Mouse (Mus musculus) MN1 (cell line): ENCODE data around the gene Olfr569.

Experiments
- DNase-seq: peaks from one replicate; pipeline ENCODE4 v3.0.0-alpha.2; 2016; ENCODE audit warnings: low spot score

Olfr569 gene

DNA sequence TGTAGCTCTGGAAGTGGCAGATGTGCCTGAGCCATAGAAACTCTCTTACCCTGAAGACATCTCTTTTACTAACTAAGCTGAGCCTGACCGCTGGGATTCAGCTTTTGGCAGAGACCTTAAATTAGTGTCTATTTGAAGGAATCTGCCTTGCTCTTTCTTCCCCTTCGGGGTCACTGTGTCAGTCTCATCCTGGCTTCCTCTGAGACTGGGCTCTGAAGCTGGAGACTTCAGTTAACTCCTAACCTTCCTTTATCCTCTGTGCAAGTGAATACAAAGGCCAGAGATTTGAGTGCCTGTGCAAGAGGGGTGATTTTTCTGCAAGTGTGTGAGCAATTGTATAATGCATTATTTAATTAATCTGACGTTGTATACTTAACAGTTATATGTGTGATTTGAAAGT, at the start of gene Olfr569:
TSS of gene Olfr569 (minus strand) at position 101 of the 400 bp plus-strand sequence.
- no peak for DNase-seq

DNA sequence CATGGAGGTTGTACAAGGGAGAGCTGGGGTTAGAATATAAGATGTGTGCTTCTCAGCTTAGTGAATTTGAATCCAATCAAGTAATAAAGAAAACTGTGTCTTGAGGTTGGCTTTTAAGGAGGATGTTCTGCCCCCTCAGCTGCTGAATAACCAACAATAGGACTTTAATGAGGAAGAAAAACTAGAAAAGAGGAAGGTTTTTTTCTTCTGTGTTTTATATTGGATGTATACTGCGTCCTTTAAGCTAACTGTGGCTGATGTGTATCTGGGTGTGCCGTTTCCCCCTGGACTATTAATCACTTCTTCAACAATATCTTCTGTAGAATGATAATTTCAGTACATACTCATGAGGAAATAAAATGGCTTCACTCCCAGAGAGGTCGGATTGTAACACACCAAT, 36.4 kb upstream of the Olfr569 start:
- DNase-seq: no peak

DNA sequence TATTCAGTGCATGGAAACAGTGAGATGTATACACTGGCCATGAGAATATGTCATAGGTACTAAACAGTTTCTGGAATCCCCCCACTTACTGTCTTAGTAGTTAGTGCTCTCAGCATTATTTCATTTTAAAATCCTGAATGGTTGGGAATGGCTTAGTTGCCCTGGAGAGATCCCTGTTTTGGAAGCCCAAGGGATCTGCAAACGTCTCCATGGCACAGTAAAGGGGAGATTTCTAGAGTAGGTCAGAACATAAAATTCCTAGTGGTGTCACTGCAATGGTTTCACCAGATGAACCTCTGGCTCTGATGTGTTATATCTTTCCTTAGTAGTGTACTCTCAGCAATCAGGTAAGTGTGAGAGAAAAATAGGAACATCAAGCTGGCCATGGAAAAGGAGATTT, 33.4 kb upstream of the Olfr569 start, which contains the start of gene Olfr572:
TSS of gene Olfr572 (plus strand) at position 301 of the 400 bp plus-strand sequence.
- DNase-seq: no peak

DNA sequence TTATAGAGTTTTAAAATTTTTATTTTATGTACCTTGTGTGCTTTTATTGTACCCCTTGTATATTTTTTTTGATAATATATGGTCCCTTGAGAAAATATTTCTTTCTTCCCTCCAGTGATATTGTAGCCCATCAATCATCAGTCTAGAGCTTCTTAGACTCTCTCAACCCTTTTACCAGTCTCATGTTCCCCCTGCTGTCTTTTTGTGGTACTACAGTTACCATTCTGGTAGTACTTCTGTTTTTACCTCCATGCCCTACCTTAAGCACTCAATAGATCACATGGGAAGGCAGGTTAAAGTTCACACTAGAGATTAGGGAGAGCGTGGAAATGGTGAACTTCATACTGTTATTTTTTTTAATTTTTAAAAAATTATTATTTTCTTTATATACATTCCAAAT, 28.9 kb upstream of the Olfr569 start:
- DNase-seq: peak; percentile 80

DNA sequence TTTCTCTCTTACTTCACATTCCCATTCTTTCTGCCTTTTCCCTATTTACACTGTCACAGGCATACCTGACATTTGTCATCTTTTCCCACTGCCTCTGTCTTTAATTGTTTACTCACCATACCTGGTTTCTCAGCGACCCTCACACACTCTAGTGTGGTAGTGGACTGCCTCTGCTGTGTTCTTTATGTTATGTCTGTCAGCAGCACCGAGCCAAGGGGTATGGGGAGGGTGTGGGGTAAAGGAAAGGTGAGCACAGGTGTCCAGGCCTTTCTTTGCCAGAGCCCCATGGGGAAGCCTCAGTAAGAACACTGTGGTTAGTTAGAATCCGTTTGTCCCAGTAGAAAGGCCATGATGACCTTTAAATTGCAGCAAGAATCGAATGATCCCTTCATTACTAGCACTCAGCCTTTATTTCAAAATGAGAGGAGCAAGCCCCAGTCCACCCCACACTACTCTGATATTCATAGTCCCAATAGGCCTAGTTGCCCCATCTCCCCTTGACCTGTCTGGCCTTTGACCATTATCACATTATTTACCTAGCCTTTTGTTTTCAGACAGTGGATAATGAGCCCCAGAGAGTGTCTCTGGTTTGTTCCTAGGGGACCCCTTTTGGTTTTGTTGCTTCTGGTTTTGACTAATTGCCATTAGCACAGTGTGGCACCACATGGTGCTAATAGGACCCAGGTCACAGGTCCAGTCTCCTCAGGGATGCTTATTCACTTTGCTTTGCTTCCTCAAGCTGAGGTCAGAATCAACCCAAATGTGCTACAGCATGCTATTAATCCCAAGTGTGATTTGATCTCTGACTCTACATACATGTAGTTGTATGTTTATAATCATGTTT, 26.6 kb upstream of the Olfr569 start, which contains the start of gene Olfr571:
TSS of gene Olfr571 (minus strand) at position 505 of the 844 bp plus-strand sequence.
- no peak for DNase-seq

DNA sequence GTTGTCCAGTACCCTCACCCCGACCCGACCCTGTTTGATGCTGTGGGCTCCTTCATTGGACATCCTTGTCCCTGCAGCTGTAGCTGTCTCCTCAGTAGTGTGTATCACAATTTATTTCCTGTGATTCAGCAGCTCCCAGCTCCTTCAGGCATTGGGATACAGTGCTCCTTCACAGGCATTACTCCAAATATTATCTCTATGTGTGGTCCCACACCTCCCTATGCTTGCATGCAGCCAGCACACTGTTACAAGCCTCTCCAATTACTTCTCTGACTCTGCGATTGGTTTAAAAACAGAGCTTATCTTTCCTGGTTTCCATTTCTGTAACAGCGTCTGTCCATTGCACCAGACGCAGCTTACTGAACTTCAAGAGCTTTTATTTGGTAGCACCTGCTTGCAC, 25.7 kb upstream of the Olfr569 start:
- DNase-seq: no peak

DNA sequence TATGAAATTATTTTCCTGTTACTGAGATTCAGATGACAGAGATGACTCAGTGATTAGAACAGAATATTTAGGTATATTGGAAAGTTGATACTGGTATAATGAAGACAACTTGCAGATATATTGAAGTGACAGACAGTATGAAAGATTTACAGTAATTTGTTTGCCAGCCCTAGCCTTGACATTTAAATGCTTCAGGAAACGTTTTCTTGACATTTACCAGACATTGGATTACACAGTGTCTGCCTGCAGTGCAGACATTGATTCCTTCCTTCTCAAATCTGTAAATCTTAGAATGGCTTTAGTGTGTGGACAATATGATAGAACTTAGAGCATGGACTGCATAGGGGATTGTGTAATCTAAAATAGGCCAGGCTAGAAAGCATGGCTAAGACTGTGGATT, 24.6 kb upstream of the Olfr569 start:
- peak; percentile 87 for DNase-seq

DNA sequence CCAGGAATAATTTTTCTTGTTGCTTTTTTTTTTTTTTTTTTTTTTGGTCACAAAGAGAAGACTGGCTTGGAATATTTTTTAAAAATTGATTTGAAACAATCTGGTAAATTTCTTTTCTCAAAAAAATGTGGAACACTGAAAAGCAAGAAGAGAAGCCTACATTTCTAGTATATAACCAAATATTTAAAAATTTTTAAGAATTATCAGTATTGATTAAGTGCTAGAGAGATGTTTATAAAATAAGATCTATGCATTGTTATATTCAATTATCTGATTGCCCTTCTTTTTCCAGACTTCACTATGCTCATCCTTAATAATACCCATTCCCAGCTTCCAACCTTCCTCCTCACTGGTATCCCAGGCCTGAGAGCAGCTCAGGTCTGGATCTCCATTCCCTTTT, 13.9 kb downstream of the Olfr569 start, which contains the start of gene Olfr568:
TSS of gene Olfr568 (plus strand) at position 301 of the 400 bp plus-strand sequence.
- DNase-seq: no peak

DNA sequence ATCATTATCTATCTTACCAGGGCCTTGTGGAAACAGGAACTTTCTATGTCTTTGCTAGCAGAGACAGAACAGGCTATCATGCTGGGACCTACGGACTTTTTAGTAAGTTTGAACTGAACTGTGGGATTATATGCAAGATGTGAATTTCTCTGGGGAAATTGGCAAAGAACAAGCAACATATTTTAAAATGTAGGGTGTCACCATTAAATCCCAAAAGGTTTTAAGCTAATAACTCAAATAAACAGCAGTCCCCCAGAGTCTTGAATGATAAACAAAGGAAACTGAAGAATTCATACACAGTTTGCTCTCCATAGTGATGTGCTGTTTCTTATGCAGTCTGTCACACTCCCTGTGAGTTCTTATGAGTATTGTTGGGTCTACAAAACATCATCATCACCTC, 32.0 kb downstream of the Olfr569 start, which contains the start of gene Olfr566:
TSS of gene Olfr566 (minus strand) at position 101 of the 400 bp plus-strand sequence.
- no peak for DNase-seq

DNA sequence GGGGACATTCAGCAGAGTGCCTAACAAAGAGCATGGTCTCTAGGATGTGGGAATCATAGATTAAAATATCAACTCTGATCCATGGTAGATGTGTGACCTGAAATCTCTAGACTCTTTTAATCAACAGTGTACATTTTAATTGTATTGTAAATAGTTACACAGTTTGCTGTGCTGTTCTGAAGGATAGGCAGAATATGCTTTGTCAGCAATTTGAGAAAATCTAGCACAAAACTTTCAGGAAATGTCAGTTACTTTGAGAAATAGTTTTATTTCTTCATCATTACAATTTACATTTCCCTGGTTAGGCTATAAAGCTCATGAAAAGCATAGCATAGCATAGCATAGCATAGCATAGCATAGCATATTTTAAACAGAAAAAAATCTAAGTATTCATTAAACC, 34.9 kb downstream of the Olfr569 start:
- no peak for DNase-seq
